13 mouse cellular contexts compared by ENCODE assay signal in the genomic region with DNA sequence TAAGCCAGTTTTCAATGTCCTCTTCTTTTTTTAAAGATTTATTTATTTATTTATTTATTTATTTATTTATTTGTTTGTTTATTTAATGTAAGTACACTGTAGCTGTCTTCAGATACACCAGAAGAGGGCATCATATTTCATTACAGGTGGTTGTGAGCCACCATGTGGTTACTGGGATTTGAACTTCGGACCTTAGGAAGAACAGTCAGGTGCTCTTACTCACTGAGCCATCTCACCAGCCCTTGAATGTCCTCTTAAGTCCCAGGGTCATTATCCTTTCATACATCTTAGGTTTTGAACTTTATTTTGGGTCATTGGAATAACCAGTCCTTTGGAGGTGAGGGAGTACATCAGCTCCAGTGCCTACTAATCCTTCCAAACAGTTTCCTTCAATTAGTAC. TPM values are rescaled to one million over a fixed set of nuclear protein-coding genes. Genes with fewer than 3 reads are reported as not detected.
"Had no signal": no experiment of that assay in that cellular context is flagged by ENCODE, and none has a peak within 500 bp of the region (broad histone marks: within the 10 kb centered on the region; RNA-seq: fewer than 3 reads in every experiment).

No protein-coding gene starts in this region.

RNA-seq across cellular contexts. Expression of a gene that starts 1.3 kb away (rescaled TPM):
- polyA plus RNA-seq: lung, adult 2 months; lung, embryonic 15.5 days; lung, postnatal 0 days; macrophage; midbrain, embryonic 11.5 days; midbrain, embryonic 13.5 days; midbrain, embryonic 15.5 days; midbrain, postnatal 0 days; neural tube, embryonic 12.5 days; neural tube, embryonic 14.5 days; spleen, adult 2 months; testis, adult 2 months; thymus, adult 2 months had no signal
